Mouse (Mus musculus) liver, embryonic 13.5 days (tissue): Measurements from ENCODE around the gene Tppp2. TPM values are rescaled to one million over a fixed set of nuclear protein-coding genes. Genes with fewer than 3 reads are reported as not detected.

ENCODE experiments used
- ATAC-seq: fragments of 200-750 bp; cut with Nextera tagmentation; 2 replicates; pipeline ENCODE4 v1.8.0; 2017; ENCODE audit warnings: low read depth, mild to moderate bottlenecking, moderate number of reproducible peaks, moderate library complexity
- DNase-seq: peaks from one replicate; pipeline ENCODE4 v3.0.0; 2022
- H3K27ac ChIP-seq: fragments of 300-500 bp; sonication (generic); 2 replicates; pipeline ENCODE4 v1.5.1; 2015; ENCODE audit warnings: moderate library complexity, mild to moderate bottlenecking, inconsistent platforms
- H3K27me3 ChIP-seq: fragments of 300-500 bp; sonication (generic); 2 replicates; pipeline ENCODE4 v1.6.1; 2015; ENCODE audit warnings: mild to moderate bottlenecking, inconsistent platforms
- H3K36me3 ChIP-seq: fragments of 300-500 bp; sonication (generic); 2 replicates; pipeline ENCODE4 v1.6.1; 2015; ENCODE audit warnings: mild to moderate bottlenecking, inconsistent platforms
- H3K4me1 ChIP-seq: fragments of 300-500 bp; sonication (generic); replicated peaks from 2 replicates; pipeline ENCODE4 v1.6.1; 2015; ENCODE audit warnings: inconsistent platforms
- H3K4me2 ChIP-seq: fragments of 300-500 bp; sonication (generic); 2 replicates; pipeline ENCODE4 v1.6.1; 2015; ENCODE audit warnings: inconsistent platforms, mild to moderate bottlenecking, moderate library complexity
- H3K4me3 ChIP-seq: fragments of 300-500 bp; sonication (generic); replicated peaks from 2 replicates; pipeline ENCODE4 v1.5.1; 2015; ENCODE audit warnings: mild to moderate bottlenecking, inconsistent platforms
- H3K9ac ChIP-seq: fragments of 300-500 bp; sonication (generic); 2 replicates; pipeline ENCODE4 v1.6.1; 2015; ENCODE audit warnings: mild to moderate bottlenecking, inconsistent platforms
- H3K9me3 ChIP-seq: fragments of 300-500 bp; sonication (generic); replicated peaks from 2 replicates; pipeline ENCODE4 v1.6.1; 2016; ENCODE audit warnings: inconsistent platforms
- WGBS: fragments of 180-500 bp; shearing (Covaris S2); methylation state at CpG from one replicate; pipeline ENCODE4 v1.1.7; 2015; ENCODE audit not compliant: insufficient replicate concordance; 5-methylcytosine and 5-hydroxymethylcytosine counted together
- polyA plus RNA-seq: library from polyadenylated mRNA; unstranded; fragments of >200 nt; fragmentation: Nextera tagmentation; extraction: Ambion mirVana; gene quantifications from 2 replicates; pipeline ENCODE4 v1.2.1, GENCODE M21; 2015

Gene Tppp2
- polyA plus RNA-seq, 1 experiment from 2014 or later = not detected

DNA sequence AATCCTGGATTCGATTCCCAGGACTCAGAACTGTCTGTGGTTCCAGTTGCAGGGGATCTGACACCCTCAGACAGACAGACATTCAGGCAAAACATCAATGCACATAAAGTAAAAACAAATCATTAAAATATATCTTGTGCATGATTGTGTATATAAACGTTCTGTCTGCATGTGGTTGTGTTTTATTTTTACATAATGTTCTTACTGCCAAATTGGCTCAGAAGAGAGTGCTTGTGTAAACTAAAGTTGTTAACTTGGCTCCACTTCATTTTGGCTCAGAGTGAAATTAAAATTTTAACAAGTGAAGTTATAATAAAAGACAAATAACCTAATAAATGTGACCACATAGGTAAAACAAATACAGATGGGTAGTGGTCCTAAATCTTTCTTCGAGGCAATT, 49.2 kb downstream of the Tppp2 start:
- H3K27me3 ChIP-seq = no peaks in the 10 kb centered on the region
- WGBS = 63% methylated on average over 3 of the region's 3 CpGs
- H3K4me2 ChIP-seq = no peak overlapping the region
- DNase-seq (no peak), ATAC-seq (no peak)
- H3K36me3 ChIP-seq = no peaks in the 10 kb centered on the region
- H3K9ac ChIP-seq = no peak overlapping the region
- no peak overlapping the region for H3K4me3 ChIP-seq
- H3K9me3 ChIP-seq = no peaks in the 10 kb centered on the region
- H3K27ac ChIP-seq = no peak overlapping the region
- no peaks in the 10 kb centered on the region for H3K4me1 ChIP-seq

Other genes starting within 250 kb of the Tppp2 start
- gene Gm17079, start 223.0 kb upstream of the Tppp2 start, polyA plus RNA-seq = not detected in 2 replicates
- gene Gm5800, start 201.2 kb upstream of the Tppp2 start, polyA plus RNA-seq = not detected in 2 replicates
- not detected in 2 replicates for gene Ang4, start 144.8 kb upstream of the Tppp2 start, polyA plus RNA-seq
- not detected in 2 replicates for gene AY358078, start 118.4 kb upstream of the Tppp2 start, polyA plus RNA-seq
- 9.8 and 10.1 TPM in 2 replicates for gene Ear6, start 64.7 kb upstream of the Tppp2 start, polyA plus RNA-seq
- gene Mettl17, start 33.6 kb upstream of the Tppp2 start, polyA plus RNA-seq = 16.6 and 19.8 TPM in 2 replicates
- 0.05 and 0.08 TPM in 2 replicates for gene Slc39a2, start 25.5 kb upstream of the Tppp2 start, polyA plus RNA-seq
- gene Ndrg2, start 4.3 kb upstream of the Tppp2 start, polyA plus RNA-seq = 16.1 and 17.1 TPM in 2 replicates
- not detected in 2 replicates for gene Rnase13, start 4.3 kb downstream of the Tppp2 start, polyA plus RNA-seq
- 16.5 and 19.7 TPM in 2 replicates for gene Arhgef40, start 66.3 kb downstream of the Tppp2 start, polyA plus RNA-seq
- 0.09 and 0.20 TPM in 2 replicates for gene Tmem253, start 97.2 kb downstream of the Tppp2 start, polyA plus RNA-seq
- 10.1 and 10.5 TPM in 2 replicates for gene Zfp219, start 102.3 kb downstream of the Tppp2 start, polyA plus RNA-seq
- gene Olfr221, start 124.0 kb downstream of the Tppp2 start, polyA plus RNA-seq = not detected in 2 replicates
- gene Hnrnpc, start 185.6 kb downstream of the Tppp2 start, polyA plus RNA-seq = 388 and 457 TPM in 2 replicates
- gene Rpgrip1, start 192.3 kb downstream of the Tppp2 start, polyA plus RNA-seq = 63.8 and 64.0 TPM in 2 replicates